Mouse (Mus musculus) liver, embryonic 15.5 days (tissue): ENCODE results near the gene Prkn. TPM values are rescaled to one million over a fixed set of nuclear protein-coding genes. Genes with fewer than 3 reads are reported as not detected.

Experiments used
- ATAC-seq: fragments of 200-750 bp; cut with Nextera tagmentation; 2 replicates; pipeline ENCODE4 v1.8.0; 2017; ENCODE audit warnings: moderate number of reproducible peaks, mild to moderate bottlenecking, moderate library complexity; ENCODE audit not compliant: insufficient read depth
- H3K27ac ChIP-seq: fragments of 300-500 bp; sonication (generic); replicated peaks from 2 replicates; pipeline ENCODE4 v1.5.1; 2015; ENCODE audit warnings: mild to moderate bottlenecking, inconsistent platforms
- H3K27me3 ChIP-seq: fragments of 300-500 bp; sonication (generic); 2 replicates; pipeline ENCODE4 v1.6.1; 2015; ENCODE audit warnings: mild to moderate bottlenecking, inconsistent platforms
- H3K36me3 ChIP-seq: fragments of 300-500 bp; sonication (generic); replicated peaks from 2 replicates; pipeline ENCODE4 v1.6.1; 2015; ENCODE audit warnings: moderate library complexity, mild to moderate bottlenecking, inconsistent platforms
- H3K4me1 ChIP-seq: fragments of 300-500 bp; sonication (generic); replicated peaks from 2 replicates; pipeline ENCODE4 v1.6.1; 2015; ENCODE audit warnings: inconsistent platforms
- H3K4me2 ChIP-seq: fragments of 300-500 bp; sonication (generic); 2 replicates; pipeline ENCODE4 v1.6.1; 2015; ENCODE audit warnings: moderate library complexity, mild to moderate bottlenecking, inconsistent platforms
- H3K4me3 ChIP-seq: fragments of 300-500 bp; sonication (generic); replicated peaks from 2 replicates; pipeline ENCODE4 v1.5.1; 2015; ENCODE audit warnings: mild to moderate bottlenecking, inconsistent platforms
- H3K9ac ChIP-seq: fragments of 300-500 bp; sonication (generic); 2 replicates; pipeline ENCODE4 v1.6.1; 2015; ENCODE audit warnings: moderate library complexity, mild to moderate bottlenecking, inconsistent platforms
- H3K9me3 ChIP-seq: fragments of 300-500 bp; sonication (generic); replicated peaks from 2 replicates; pipeline ENCODE4 v1.6.1; 2016; ENCODE audit warnings: inconsistent platforms
- WGBS: fragments of 180-500 bp; shearing (Covaris S2); methylation state at CpG from one replicate; pipeline ENCODE4 v1.1.7; 2015; ENCODE audit warnings: mixed read lengths; ENCODE audit not compliant: insufficient replicate concordance; 5-methylcytosine and 5-hydroxymethylcytosine counted together
- polyA plus RNA-seq: library from polyadenylated mRNA; unstranded; fragments of >200 nt; fragmentation: Nextera tagmentation; extraction: Ambion mirVana; gene quantifications from 2 replicates; pipeline ENCODE4 v1.2.1, GENCODE M21; 2015

Prkn gene
- polyA plus RNA-seq, 1 experiment from 2014 or later = 0.38 TPM

- Histone ChIP-seq H3K27me3 (peaks cover 10% of the 10 kb centered on the region), H3K4me1 (no peaks in the 10 kb centered on the region), H3K27ac (no peak overlapping the region), H3K4me3 (no peak overlapping the region), H3K9me3 (no peaks in the 10 kb centered on the region), H3K9ac (no peak overlapping the region), H3K4me2 (no peak overlapping the region), H3K36me3 (no peaks in the 10 kb centered on the region)
- no peak for ATAC-seq
- 67% methylated on average over 6 of the region's 6 CpGs for WGBS
These were observed 1079.4 kb downstream of the Prkn start for GRCm38 (mm10) chr17:11919581-11919980.

- no peaks in the 10 kb centered on the region for H3K9me3 ChIP-seq
- 63% methylated on average over 9 of the region's 9 CpGs for WGBS
- no peaks in the 10 kb centered on the region for H3K4me1 ChIP-seq
- H3K4me3 ChIP-seq = no peak overlapping the region
- no peak overlapping the region for H3K27ac ChIP-seq
- H3K36me3 ChIP-seq = no peaks in the 10 kb centered on the region
- no peak overlapping the region for H3K4me2 ChIP-seq
- H3K9ac ChIP-seq = no peak overlapping the region
- H3K27me3 ChIP-seq = no peaks in the 10 kb centered on the region
- no peak for ATAC-seq
These were observed 1080.8 kb downstream of the Prkn start for GRCm38 (mm10) chr17:11921026-11921425.

DNA sequence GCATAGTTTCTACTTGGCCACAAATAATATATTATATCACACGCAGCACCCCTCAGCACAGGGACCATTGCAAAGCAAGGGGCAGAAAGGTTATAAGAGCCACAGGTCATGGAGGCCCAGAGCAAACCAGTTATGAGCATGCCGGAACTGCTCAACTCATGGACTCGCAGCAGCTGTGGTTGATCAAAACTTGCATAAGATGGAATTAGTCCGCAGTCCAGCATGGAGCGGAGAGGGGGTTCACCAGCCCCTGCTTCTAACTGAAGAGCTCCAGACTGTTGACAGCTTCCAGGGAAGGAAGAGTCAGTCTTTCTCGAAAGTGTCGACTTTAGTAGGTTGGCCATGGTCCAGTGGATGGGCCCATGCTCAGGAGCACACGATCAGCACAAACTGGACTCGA lies 1083.8 kb downstream of the Prkn start:
- H3K4me2 ChIP-seq = no peak overlapping the region
- H3K27me3 ChIP-seq = no peaks in the 10 kb centered on the region
- no peak overlapping the region for H3K27ac ChIP-seq
- H3K36me3 ChIP-seq = no peaks in the 10 kb centered on the region
- no peaks in the 10 kb centered on the region for H3K4me1 ChIP-seq
- no peaks in the 10 kb centered on the region for H3K9me3 ChIP-seq
- no peak overlapping the region for H3K4me3 ChIP-seq
- no peak for ATAC-seq
- whole genome bisulfite sequencing = 72% methylated on average over 9 of the region's 9 CpGs
- no peak overlapping the region for H3K9ac ChIP-seq

- Histone ChIP-seq H3K27me3 (no peaks in the 10 kb centered on the region), H3K9ac (no peak overlapping the region), H3K4me1 (no peaks in the 10 kb centered on the region), H3K27ac (no peak overlapping the region), H3K4me2 (no peak overlapping the region), H3K9me3 (no peaks in the 10 kb centered on the region), H3K4me3 (no peak overlapping the region), H3K36me3 (no peaks in the 10 kb centered on the region)
- 42% methylated on average over 11 of the region's 11 CpGs for WGBS
- no peak for ATAC-seq
These were observed 1086.7 kb downstream of the Prkn start for GRCm38 (mm10) chr17:11926865-11927386.

DNA sequence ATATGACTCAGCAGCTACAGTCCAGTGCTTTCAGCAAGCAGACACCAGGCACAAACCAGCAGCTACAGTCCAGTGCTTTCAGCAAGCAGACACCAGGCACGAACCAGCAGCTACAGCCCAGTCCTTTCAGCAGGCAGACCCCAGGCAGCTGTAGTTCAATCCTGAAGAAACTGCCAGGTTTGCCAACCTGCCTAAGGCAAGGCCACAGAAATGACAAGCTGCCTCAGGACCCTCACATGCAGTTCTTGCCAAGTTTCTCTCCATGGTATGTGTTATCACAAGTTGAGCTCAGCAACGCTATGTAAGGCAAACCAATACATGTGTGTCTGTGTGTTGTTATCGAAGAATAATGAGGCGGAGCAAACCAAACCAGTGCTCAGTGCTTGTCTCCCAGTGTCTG lies 1091.5 kb downstream of the Prkn start:
- Histone ChIP-seq H3K36me3 (no peaks in the 10 kb centered on the region), H3K4me1 (no peaks in the 10 kb centered on the region), H3K27ac (no peak overlapping the region), H3K4me2 (no peak overlapping the region), H3K27me3 (no peaks in the 10 kb centered on the region), H3K4me3 (no peak overlapping the region), H3K9me3 (no peaks in the 10 kb centered on the region), H3K9ac (no peak overlapping the region)
- no peak for ATAC-seq
- WGBS = 68% methylated on average over 4 of the region's 4 CpGs

DNA sequence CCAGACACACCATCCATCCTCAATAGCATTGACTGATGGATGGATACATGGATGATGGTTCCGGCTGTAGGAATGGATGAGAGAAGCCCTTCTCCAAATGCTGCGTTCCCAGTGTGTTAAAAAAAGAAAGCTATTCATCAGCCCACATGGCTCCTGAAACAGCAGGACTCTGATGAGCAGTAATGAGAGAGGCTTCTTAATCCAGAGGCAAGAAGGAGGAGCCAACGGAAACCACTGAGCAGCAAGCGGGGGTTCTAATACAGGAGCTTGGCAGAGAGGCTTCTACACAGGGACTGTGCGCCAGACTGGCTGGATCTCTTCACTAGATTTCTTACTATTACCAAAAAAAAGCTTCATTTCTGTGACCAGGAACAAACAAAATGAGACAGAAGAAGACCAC lies 1093.6 kb downstream of the Prkn start:
- Histone ChIP-seq H3K4me1 (no peaks in the 10 kb centered on the region), H3K4me2 (no peak overlapping the region), H3K27me3 (no peaks in the 10 kb centered on the region), H3K9me3 (no peaks in the 10 kb centered on the region), H3K36me3 (no peaks in the 10 kb centered on the region), H3K9ac (no peak overlapping the region), H3K4me3 (no peak overlapping the region), H3K27ac (no peak overlapping the region)
- no peak for ATAC-seq
- WGBS = 78% methylated on average over 5 of the region's 5 CpGs

- H3K4me3 ChIP-seq = no peak overlapping the region
- no peaks in the 10 kb centered on the region for H3K9me3 ChIP-seq
- H3K27ac ChIP-seq = no peak overlapping the region
- no peaks in the 10 kb centered on the region for H3K4me1 ChIP-seq
- H3K36me3 ChIP-seq = no peaks in the 10 kb centered on the region
- no peaks in the 10 kb centered on the region for H3K27me3 ChIP-seq
- 54% methylated on average over 3 of the region's 3 CpGs for WGBS
- H3K9ac ChIP-seq = no peak overlapping the region
- no peak overlapping the region for H3K4me2 ChIP-seq
- ATAC-seq = no peak
These were observed 1107.3 kb downstream of the Prkn start for GRCm38 (mm10) chr17:11947436-11947835.

GRCm38 (mm10) chr17:11949551-11950197 lies 1109.5 kb downstream of the Prkn start:
- H3K27me3 ChIP-seq = no peaks in the 10 kb centered on the region
- no peak overlapping the region for H3K4me2 ChIP-seq
- no peaks in the 10 kb centered on the region for H3K36me3 ChIP-seq
- H3K27ac ChIP-seq = no peak overlapping the region
- no peak overlapping the region for H3K4me3 ChIP-seq
- no peak overlapping the region for H3K9ac ChIP-seq
- 53% methylated on average over 10 of the region's 10 CpGs for WGBS
- H3K4me1 ChIP-seq = no peaks in the 10 kb centered on the region
- H3K9me3 ChIP-seq = no peaks in the 10 kb centered on the region
- no peak for ATAC-seq

DNA sequence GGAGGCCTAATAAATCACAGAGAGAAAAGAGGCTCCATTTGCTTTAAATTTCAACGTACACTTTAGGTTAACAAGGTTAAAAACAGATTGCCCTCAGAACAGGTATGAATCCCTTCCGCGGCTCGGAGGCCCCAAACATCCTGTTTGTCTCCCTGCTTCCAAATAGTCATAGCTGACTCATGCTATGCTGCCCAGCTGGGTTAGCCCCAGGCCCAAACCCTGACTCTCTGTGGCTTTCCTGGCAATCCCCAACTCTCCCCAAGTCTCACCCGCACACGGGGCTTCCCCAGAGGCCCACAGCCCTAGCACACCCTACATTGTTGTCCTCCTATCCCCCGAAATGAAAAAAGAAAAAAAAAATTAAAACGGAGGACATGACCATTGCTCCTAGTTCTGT lies 1110.0 kb downstream of the Prkn start:
- no peak overlapping the region for H3K9ac ChIP-seq
- H3K4me3 ChIP-seq = no peak overlapping the region
- H3K4me1 ChIP-seq = no peaks in the 10 kb centered on the region
- H3K36me3 ChIP-seq = no peaks in the 10 kb centered on the region
- 38% methylated on average over 8 of the region's 8 CpGs for WGBS
- H3K27ac ChIP-seq = no peak overlapping the region
- no peaks in the 10 kb centered on the region for H3K9me3 ChIP-seq
- H3K27me3 ChIP-seq = no peaks in the 10 kb centered on the region
- ATAC-seq = no peak
- H3K4me2 ChIP-seq = no peak overlapping the region

GRCm38 (mm10) chr17:11955317-11955716 lies 1115.1 kb downstream of the Prkn start:
- Histone ChIP-seq H3K4me3 (no peak overlapping the region), H3K27ac (no peak overlapping the region), H3K36me3 (no peaks in the 10 kb centered on the region), H3K9ac (no peak overlapping the region), H3K4me2 (no peak overlapping the region), H3K27me3 (no peaks in the 10 kb centered on the region; the same call in 1 of the 2 replicates), H3K9me3 (no peaks in the 10 kb centered on the region), H3K4me1 (no peaks in the 10 kb centered on the region)
- no peak for ATAC-seq
- WGBS = 57% methylated on average over 6 of the region's 6 CpGs

- Histone ChIP-seq H3K9me3 (no peaks in the 10 kb centered on the region), H3K27me3 (peaks cover 14% of the 10 kb centered on the region), H3K4me1 (no peaks in the 10 kb centered on the region), H3K4me2 (no peak overlapping the region), H3K9ac (no peak overlapping the region), H3K27ac (no peak overlapping the region), H3K4me3 (no peak overlapping the region), H3K36me3 (no peaks in the 10 kb centered on the region)
- no peak for ATAC-seq
- WGBS = 25% methylated on average over 8 of the region's 8 CpGs
These were observed 1120.3 kb downstream of the Prkn start for GRCm38 (mm10) chr17:11960492-11960891.

DNA sequence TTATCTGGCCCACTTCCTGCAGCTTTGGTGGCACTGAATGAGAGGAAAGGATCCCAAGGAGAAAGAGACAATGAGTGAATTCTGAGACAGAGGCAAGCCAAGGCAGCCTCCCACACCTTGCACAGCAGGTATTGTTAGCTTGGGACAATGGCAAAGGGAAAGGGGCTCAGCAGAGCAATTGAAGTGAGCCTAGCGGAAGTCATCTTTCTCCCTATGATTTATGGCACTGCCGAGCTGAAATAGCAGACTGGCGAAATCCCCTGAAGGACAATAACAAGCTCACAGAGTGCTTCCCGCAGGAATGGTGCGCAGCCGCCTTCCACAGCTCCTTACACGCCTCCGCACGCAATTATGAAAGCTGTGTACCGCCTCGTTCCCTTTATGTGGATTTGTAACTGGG lies 1122.6 kb downstream of the Prkn start:
- Histone ChIP-seq H3K9ac (no peak overlapping the region), H3K27ac (no peak overlapping the region), H3K9me3 (no peaks in the 10 kb centered on the region), H3K4me1 (no peaks in the 10 kb centered on the region), H3K4me2 (no peak overlapping the region), H3K36me3 (no peaks in the 10 kb centered on the region), H3K4me3 (no peak overlapping the region), H3K27me3 (peaks cover 14% of the 10 kb centered on the region)
- ATAC-seq = no peak
- WGBS = 19% methylated on average over 11 of the region's 11 CpGs
